Mouse (Mus musculus) thymus, adult 2 months (tissue): Measurements from ENCODE around the gene Smim8. TPM values are rescaled to one million over a fixed set of nuclear protein-coding genes. Genes with fewer than 3 reads are reported as not detected.

Experiments used
- DNase-seq: peaks from one replicate; pipeline ENCODE4 v3.0.0; 2021
- H3K27ac ChIP-seq: fragments of 200-500 bp; 2 replicates; pipeline ENCODE4 v1.5.1; 2012; ENCODE audit warnings: low read length, control low read depth; ENCODE audit not compliant: control insufficient read depth, insufficient read depth
- H3K27me3 ChIP-seq: fragments of 200-500 bp; 2 replicates; pipeline ENCODE4 v1.6.1; 2012; ENCODE audit warnings: mild to moderate bottlenecking, low read length, moderate library complexity, mixed read lengths; ENCODE audit not compliant: control insufficient read depth, insufficient read depth
- H3K36me3 ChIP-seq: fragments of 200-500 bp; 2 replicates; pipeline ENCODE4 v1.6.1; 2012; ENCODE audit warnings: mild to moderate bottlenecking, low read length, moderate library complexity; ENCODE audit not compliant: control insufficient read depth, insufficient read depth
- H3K4me1 ChIP-seq: fragments of 200-500 bp; replicated peaks from 2 replicates; pipeline ENCODE4 v1.6.1; 2012; ENCODE audit warnings: low read length; ENCODE audit not compliant: control insufficient read depth, insufficient read depth
- H3K4me3 ChIP-seq: fragments of 200-500 bp; 2 replicates; pipeline ENCODE4 v1.5.1; 2012; ENCODE audit warnings: mild to moderate bottlenecking, low read length, control low read depth, moderate library complexity; ENCODE audit not compliant: control insufficient read depth, insufficient read depth
- CTCF ChIP-seq: fragments of 200-500 bp; IDR thresholded peaks from 2 replicates; pipeline ENCODE4 v1.5.1; 2012; ENCODE audit warnings: mild to moderate bottlenecking, control low read depth, low read length, moderate library complexity, borderline replicate concordance; ENCODE audit not compliant: control insufficient read depth, poor library complexity, insufficient read depth; ENCODE audit errors: extremely low read depth
- POLR2A ChIP-seq: fragments of 200-500 bp; IDR thresholded peaks from 2 replicates; pipeline ENCODE4 v1.6.1; 2012; ENCODE audit warnings: mild to moderate bottlenecking, low read length, control low read depth, moderate library complexity; ENCODE audit not compliant: control insufficient read depth, poor library complexity, insufficient read depth; ENCODE audit errors: extremely low read depth
- WGBS: fragments of 180-500 bp; shearing (Covaris S2); methylation state at CpG from one replicate; pipeline ENCODE4 v1.1.7; 2018; 5-methylcytosine and 5-hydroxymethylcytosine counted together
- polyA plus RNA-seq: library from polyadenylated mRNA; depleted of rRNA; stranded (reverse); fragments of >200 nt; gene quantifications from 2 replicates; pipeline ENCODE4 v1.2.3, GENCODE M21; 2012; rRNA removed

Smim8 gene
- polyA plus RNA-seq, 1 experiment = 4.3 TPM

GRCm38 (mm10) chr4:34723186-34723585 is 55.0 kb downstream of the Smim8 start:
- TF ChIP-seq POLR2A (no peak), CTCF (no peak)
- 78% methylated on average over 4 of the region's 4 CpGs for WGBS

GRCm38 (mm10) chr4:34720127-34720895 is 57.9 kb downstream of the Smim8 start:
- no peak overlapping the region for H3K4me3 ChIP-seq
- no peak overlapping the region for H3K27ac ChIP-seq
- WGBS = 94% methylated on average over 7 of the region's 7 CpGs
- DNase-seq = no peak
- H3K4me1 ChIP-seq = no peaks in the 10 kb centered on the region
- no peaks in the 10 kb centered on the region for H3K27me3 ChIP-seq
- no peaks in the 10 kb centered on the region for H3K36me3 ChIP-seq
- TF ChIP-seq POLR2A = no peak
- TF ChIP-seq CTCF = no peak

More at GRCm38 (mm10) chr4:34723186-34723585, 55.0 kb downstream of the Smim8 start:
- H3K4me3 ChIP-seq = no peak overlapping the region
- no peaks in the 10 kb centered on the region for H3K27me3 ChIP-seq
- no peaks in the 10 kb centered on the region for H3K36me3 ChIP-seq
- no peak overlapping the region for H3K27ac ChIP-seq
- no peaks in the 10 kb centered on the region for H3K4me1 ChIP-seq
- DNase-seq = no peak

DNA sequence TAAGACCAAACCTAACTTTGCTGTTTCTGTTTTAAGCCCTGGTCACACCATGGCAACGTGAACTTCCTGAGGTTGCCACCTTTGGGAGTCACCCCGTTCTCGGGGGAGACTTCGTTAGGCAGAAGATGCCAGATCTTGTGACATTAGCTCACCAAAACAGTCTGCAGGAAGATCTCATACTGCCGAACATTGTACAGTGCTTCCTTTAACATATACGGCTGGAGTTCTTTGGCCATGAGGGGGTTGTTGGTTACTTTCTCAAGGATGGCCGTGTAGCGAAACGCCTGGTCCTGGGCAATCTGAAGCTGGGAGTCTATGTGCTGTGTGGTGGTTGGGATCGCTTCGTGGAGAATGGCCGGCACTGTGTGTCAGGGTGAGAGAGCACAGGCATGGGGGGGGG is 58.8 kb downstream of the Smim8 start:
- 97% methylated on average over 12 of the region's 12 CpGs for WGBS
- Histone ChIP-seq H3K27me3 (no peaks in the 10 kb centered on the region), H3K27ac (no peak overlapping the region), H3K4me3 (no peak overlapping the region), H3K36me3 (no peaks in the 10 kb centered on the region), H3K4me1 (no peaks in the 10 kb centered on the region)
- TF ChIP-seq CTCF (no peak), POLR2A (no peak)
- DNase-seq = no peak

Other genes with a start within 250 kb of the Smim8 start
- gene Akirin2, start 227.5 kb downstream of the Smim8 start, polyA plus RNA-seq = 39.3 and 49.2 TPM in 2 replicates
- 26.8 and 34.0 TPM in 2 replicates for gene Orc3, start 163.5 kb downstream of the Smim8 start, polyA plus RNA-seq
- gene Rars2, start 163.5 kb downstream of the Smim8 start, polyA plus RNA-seq = 9.2 and 10.3 TPM in 2 replicates
- gene Slc35a1, start 91.0 kb downstream of the Smim8 start, polyA plus RNA-seq = 9.0 and 10.6 TPM in 2 replicates
- gene Cfap206, start 48.2 kb downstream of the Smim8 start, polyA plus RNA-seq = 0.15 and 0.31 TPM in 2 replicates
- gene Gm136, start 22.2 kb downstream of the Smim8 start, polyA plus RNA-seq = not detected in 2 replicates
- gene Zfp292, start 104.5 kb upstream of the Smim8 start, polyA plus RNA-seq = 6.8 and 7.1 TPM in 2 replicates
- 0.43 and 1.00 TPM in 2 replicates for gene Cga, start 115.4 kb upstream of the Smim8 start, polyA plus RNA-seq